Mouse (Mus musculus): ENCODE data around the gene Disp1. TPM values are rescaled to one million over a fixed set of nuclear protein-coding genes. Genes with fewer than 3 reads are reported as not detected.

Disp1 gene
- polyA plus RNA-seq, 1 experiment from 2014 or later: 9.5 TPM

- Histone ChIP-seq H3K9me3 (replicated peaks) (no peaks in the 10 kb centered on the region), H3K27me3 (replicated peaks) (no peaks in the 10 kb centered on the region), H3K4me3 (replicated peaks) (no peak overlapping the region), H3K27ac (replicated peaks) (no peak overlapping the region), H3K4me1 (no peaks in the 10 kb centered on the region), H3K36me3 (no peaks in the 10 kb centered on the region), H3K9ac (replicated peaks) (no peak overlapping the region), H3K4me2 (no peak overlapping the region)
- no peak for ATAC-seq (ENCODE audit: low FRiP score)
- WGBS: 60% methylated on average over 11 of the region's 11 CpGs
These were observed 12.4 kb upstream of the Disp1 start for GRCm38 (mm10) chr1:183233679-183234174.

- WGBS: 77% methylated on average over 7 of the region's 7 CpGs
- H3K4me2 ChIP-seq: no peak overlapping the region
- no peak overlapping the region for H3K9ac ChIP-seq (replicated peaks)
- no peaks in the 10 kb centered on the region for H3K27me3 ChIP-seq (replicated peaks)
- H3K4me1 ChIP-seq: no peaks in the 10 kb centered on the region
- H3K9me3 ChIP-seq (replicated peaks): no peaks in the 10 kb centered on the region
- H3K4me3 ChIP-seq (replicated peaks): no peak overlapping the region
- no peak overlapping the region for H3K27ac ChIP-seq (replicated peaks)
- ATAC-seq (ENCODE audit: low FRiP score): no peak
- no peaks in the 10 kb centered on the region for H3K36me3 ChIP-seq
These were observed 11.8 kb upstream of the Disp1 start for GRCm38 (mm10) chr1:183232985-183233678.

DNA sequence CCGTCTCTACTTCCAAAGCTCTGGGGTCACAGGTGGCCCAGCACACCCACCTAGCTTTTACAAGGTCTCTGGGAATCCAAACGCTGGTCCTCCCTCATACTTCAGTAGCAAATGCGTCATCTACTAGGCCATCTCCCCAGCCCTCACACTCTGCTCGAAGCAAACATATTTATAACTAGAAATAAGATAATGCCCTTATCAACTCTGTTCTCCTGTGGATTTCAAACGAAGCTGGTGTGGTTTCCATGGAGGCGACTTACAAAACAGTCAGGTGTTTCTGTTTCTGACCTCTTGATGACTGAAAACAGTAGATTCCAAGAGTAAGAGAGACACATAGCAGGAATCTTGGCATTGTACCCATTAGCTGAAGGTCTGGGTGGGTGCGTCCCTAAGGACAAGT, 6.1 kb upstream of the Disp1 start:
- 88% methylated on average over 7 of the region's 7 CpGs for WGBS
- Histone ChIP-seq H3K36me3 (no peaks in the 10 kb centered on the region), H3K4me2 (no peak overlapping the region), H3K27me3 (replicated peaks) (no peaks in the 10 kb centered on the region), H3K4me1 (no peaks in the 10 kb centered on the region), H3K4me3 (replicated peaks) (no peak overlapping the region), H3K9ac (replicated peaks) (no peak overlapping the region), H3K27ac (replicated peaks) (no peak overlapping the region), H3K9me3 (replicated peaks) (no peaks in the 10 kb centered on the region)
- ATAC-seq (ENCODE audit: low FRiP score): no peak

GRCm38 (mm10) chr1:183219021-183219420, 2.3 kb downstream of the Disp1 start:
- Histone ChIP-seq H3K4me3 (replicated peaks) (no peak overlapping the region), H3K27ac (replicated peaks) (no peak overlapping the region), H3K4me1 (peaks cover 12% of the 10 kb centered on the region), H3K9me3 (replicated peaks) (no peaks in the 10 kb centered on the region), H3K36me3 (no peaks in the 10 kb centered on the region), H3K9ac (replicated peaks) (no peak overlapping the region), H3K4me2 (no peak overlapping the region), H3K27me3 (replicated peaks) (no peaks in the 10 kb centered on the region)
- ATAC-seq (ENCODE audit: low FRiP score): no peak
- 89% methylated on average over 6 of the region's 6 CpGs for WGBS

- peaks cover 17% of the 10 kb centered on the region for H3K4me1 ChIP-seq
- no peaks in the 10 kb centered on the region for H3K36me3 ChIP-seq
- H3K4me2 ChIP-seq: no peak overlapping the region
- ATAC-seq (ENCODE audit: low FRiP score): no peak
- no peak overlapping the region for H3K27ac ChIP-seq (replicated peaks)
- H3K9me3 ChIP-seq (replicated peaks): no peaks in the 10 kb centered on the region
- no peaks in the 10 kb centered on the region for H3K27me3 ChIP-seq (replicated peaks)
- H3K4me3 ChIP-seq (replicated peaks): no peak overlapping the region
- no peak overlapping the region for H3K9ac ChIP-seq (replicated peaks)
- whole genome bisulfite sequencing: 80% methylated on average over 4 of the region's 4 CpGs
These were observed 4.6 kb downstream of the Disp1 start for GRCm38 (mm10) chr1:183216691-183217090.

GRCm38 (mm10) chr1:183215706-183216105, 5.6 kb downstream of the Disp1 start:
- no peaks in the 10 kb centered on the region for H3K36me3 ChIP-seq

GRCm38 (mm10) chr1:183213850-183214249, 7.5 kb downstream of the Disp1 start:
- 87% methylated on average over 6 of the region's 6 CpGs for WGBS
- Histone ChIP-seq H3K4me2 (no peak overlapping the region), H3K4me3 (replicated peaks) (no peak overlapping the region), H3K4me1 (peaks cover 4% of the 10 kb centered on the region; the same call in 1 of the 2 replicates), H3K9me3 (replicated peaks) (no peaks in the 10 kb centered on the region), H3K27me3 (replicated peaks) (no peaks in the 10 kb centered on the region), H3K36me3 (no peaks in the 10 kb centered on the region), H3K9ac (replicated peaks) (no peak overlapping the region), H3K27ac (replicated peaks) (no peak overlapping the region)
- no peak for ATAC-seq (ENCODE audit: low FRiP score)

More at GRCm38 (mm10) chr1:183215706-183216105, 5.6 kb downstream of the Disp1 start:
- H3K9ac ChIP-seq (replicated peaks): no peak overlapping the region
- H3K27me3 ChIP-seq (replicated peaks): no peaks in the 10 kb centered on the region
- no peaks in the 10 kb centered on the region for H3K9me3 ChIP-seq (replicated peaks)
- H3K4me1 ChIP-seq: peaks cover 14% of the 10 kb centered on the region
- no peak overlapping the region for H3K27ac ChIP-seq (replicated peaks)
- no peak overlapping the region for H3K4me2 ChIP-seq
- ATAC-seq (ENCODE audit: low FRiP score): no peak
- WGBS: 89% methylated on average over 6 of the region's 6 CpGs
- H3K4me3 ChIP-seq (replicated peaks): no peak overlapping the region

- H3K9me3 ChIP-seq (replicated peaks): no peaks in the 10 kb centered on the region
- no peak overlapping the region for H3K4me2 ChIP-seq
- no peak overlapping the region for H3K4me3 ChIP-seq (replicated peaks)
- ATAC-seq (ENCODE audit: low FRiP score): no peak
- H3K36me3 ChIP-seq: no peaks in the 10 kb centered on the region
- H3K27me3 ChIP-seq (replicated peaks): no peaks in the 10 kb centered on the region
- H3K9ac ChIP-seq (replicated peaks): no peak overlapping the region
- H3K27ac ChIP-seq (replicated peaks): no peak overlapping the region
- peaks cover 4% of the 10 kb centered on the region; the same call in 1 of the 2 replicates for H3K4me1 ChIP-seq
- 73% methylated on average over 6 of the region's 6 CpGs for WGBS
These were observed 8.5 kb downstream of the Disp1 start for GRCm38 (mm10) chr1:183212757-183213211.

DNA sequence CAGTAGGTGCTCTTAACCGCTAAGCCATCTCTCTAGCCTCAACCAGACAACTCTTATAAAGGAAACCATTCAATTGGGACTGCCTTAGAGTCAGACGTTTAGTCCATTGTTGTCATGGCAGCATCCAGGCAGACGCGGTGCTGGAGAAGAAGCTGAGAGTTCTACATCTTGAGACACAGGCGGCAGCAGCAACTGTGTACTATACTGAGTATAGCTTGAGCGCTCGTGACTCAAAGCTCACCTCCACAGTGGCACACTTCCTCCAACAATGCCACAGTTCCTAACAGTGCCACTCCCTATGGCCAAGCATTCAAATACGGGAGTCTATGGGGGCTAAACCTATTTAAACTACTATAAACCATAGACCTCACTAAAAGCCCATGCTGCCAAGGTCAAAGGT, 11.2 kb downstream of the Disp1 start:
- no peaks in the 10 kb centered on the region for H3K9me3 ChIP-seq (replicated peaks)
- no peak overlapping the region for H3K4me2 ChIP-seq
- no peak overlapping the region for H3K9ac ChIP-seq (replicated peaks)
- no peak overlapping the region for H3K27ac ChIP-seq (replicated peaks)
- peaks cover 8% of the 10 kb centered on the region for H3K4me1 ChIP-seq
- H3K4me3 ChIP-seq (replicated peaks): no peak overlapping the region
- ATAC-seq (ENCODE audit: low FRiP score): no peak
- no peaks in the 10 kb centered on the region for H3K27me3 ChIP-seq (replicated peaks)
- WGBS: 85% methylated on average over 8 of the region's 8 CpGs
- H3K36me3 ChIP-seq: no peaks in the 10 kb centered on the region

- Histone ChIP-seq H3K36me3 (no peaks in the 10 kb centered on the region), H3K4me2 (no peak overlapping the region), H3K27ac (replicated peaks) (no peak overlapping the region), H3K9me3 (replicated peaks) (no peaks in the 10 kb centered on the region), H3K27me3 (replicated peaks) (no peaks in the 10 kb centered on the region), H3K9ac (replicated peaks) (no peak overlapping the region), H3K4me3 (replicated peaks) (no peak overlapping the region), H3K4me1 (peaks cover 4% of the 10 kb centered on the region)
- WGBS: 92% methylated on average over 6 of the region's 6 CpGs
- no peak for ATAC-seq (ENCODE audit: low FRiP score)
These were observed 13.7 kb downstream of the Disp1 start for GRCm38 (mm10) chr1:183207623-183208022.

DNA sequence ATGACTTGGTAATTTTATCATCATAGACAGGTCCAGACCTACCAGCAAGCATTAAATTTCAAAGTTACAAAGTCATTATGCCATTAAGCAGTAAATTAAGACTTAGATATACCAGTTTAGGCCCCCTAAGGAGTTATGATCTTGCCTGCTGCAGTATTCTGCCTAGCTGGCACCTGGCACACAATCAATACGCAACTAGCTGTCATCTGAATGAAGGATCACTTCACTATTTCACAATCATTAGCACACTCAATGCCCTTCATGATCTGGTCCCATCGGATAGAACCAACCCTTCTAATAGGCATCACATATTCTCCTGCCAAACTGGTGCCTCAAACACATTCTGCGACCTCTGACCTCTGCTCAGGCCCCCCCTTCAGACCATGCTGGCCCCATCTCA, 14.2 kb downstream of the Disp1 start:
- no peak for ATAC-seq (ENCODE audit: low FRiP score)
- no peaks in the 10 kb centered on the region for H3K9me3 ChIP-seq (replicated peaks)

DNA sequence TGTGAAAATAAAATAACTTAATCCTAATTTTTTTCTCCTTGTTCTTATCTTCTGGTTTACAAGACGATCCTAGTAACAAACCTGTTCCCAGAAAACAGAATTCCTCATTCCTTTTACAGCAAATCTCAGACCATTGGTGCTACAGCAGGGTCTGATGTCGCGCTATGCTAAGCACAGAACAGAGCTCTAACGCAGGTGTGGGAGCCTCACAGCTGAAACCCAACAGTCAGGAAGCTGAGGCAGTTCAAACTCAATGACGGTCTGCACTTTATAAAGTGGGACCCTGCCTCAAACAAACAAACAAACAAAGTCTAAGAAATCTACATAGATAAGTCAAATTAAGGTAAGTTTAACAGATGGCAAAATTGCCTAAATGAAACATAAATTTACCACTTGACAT, 20.4 kb downstream of the Disp1 start:
- Histone ChIP-seq H3K4me1 (peaks cover 4% of the 10 kb centered on the region; the same call in 1 of the 2 replicates), H3K4me2 (no peak overlapping the region), H3K27me3 (replicated peaks) (no peaks in the 10 kb centered on the region), H3K9me3 (replicated peaks) (no peaks in the 10 kb centered on the region), H3K36me3 (no peaks in the 10 kb centered on the region), H3K4me3 (replicated peaks) (no peak overlapping the region), H3K9ac (replicated peaks) (no peak overlapping the region), H3K27ac (replicated peaks) (no peak overlapping the region)
- 84% methylated on average over 5 of the region's 5 CpGs for WGBS
- no peak for ATAC-seq (ENCODE audit: low FRiP score)

More for the DNA sequence above, 14.2 kb downstream of the Disp1 start:
- Histone ChIP-seq H3K4me1 (peaks cover 4% of the 10 kb centered on the region; the same call in 1 of the 2 replicates), H3K27ac (replicated peaks) (no peak overlapping the region), H3K36me3 (no peaks in the 10 kb centered on the region), H3K4me2 (no peak overlapping the region), H3K27me3 (replicated peaks) (no peaks in the 10 kb centered on the region), H3K4me3 (replicated peaks) (no peak overlapping the region), H3K9ac (replicated peaks) (no peak overlapping the region)
- 63% methylated on average over 3 of the region's 3 CpGs for WGBS
